ENCODE assay signal across 8 mouse cellular contexts in the genomic region with DNA sequence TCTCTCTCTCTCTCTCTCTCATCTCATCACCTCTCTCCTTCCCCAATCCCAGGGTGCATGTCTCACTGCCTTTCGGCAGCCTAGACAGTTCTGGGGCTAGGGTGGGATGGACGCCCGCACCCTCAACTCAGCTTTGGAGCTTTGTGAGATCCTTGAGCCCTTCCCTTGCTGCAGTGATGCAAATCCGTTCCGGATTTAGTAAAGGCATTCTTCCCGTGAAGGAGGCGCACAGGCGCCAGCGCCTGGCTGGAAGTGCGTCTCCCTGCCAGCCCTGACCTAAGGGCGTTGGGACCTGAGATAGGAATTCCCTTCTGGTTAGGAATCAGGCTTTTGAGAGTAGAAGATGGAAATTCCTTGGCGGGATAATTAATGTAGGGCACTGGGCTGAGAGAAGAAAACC. TPM values are rescaled to one million over a fixed set of nuclear protein-coding genes. Genes with fewer than 3 reads are reported as not detected.
DNase-seq lines count a peak whose midpoint lies in the region; ATAC-seq lines count a peak whose summit lies in the region.

No protein-coding gene starts in this region.

- no peak overlapping the region; the same call in 1 of the 2 replicates for H3K27ac ChIP-seq in kidney, embryonic 16.5 days (ENCODE audit: low read length)
- no peak overlapping the region for H3K27ac ChIP-seq in midbrain, embryonic 13.5 days

- ATAC-seq in kidney, embryonic 16.5 days (ENCODE audit: low FRiP score, low TSS enrichment) = no peak
- ATAC-seq in midbrain, embryonic 13.5 days = no peak
- ATAC-seq in inflammation-experienced regulatory T-cells, adult 6 months = no peak

- peak overlapping the region; percentile 2; the same call in 1 of the 2 replicates for H3K9ac ChIP-seq in kidney, embryonic 16.5 days (replicated peaks; ENCODE audit: low read length)
- peak overlapping the region; percentile 55 for H3K9ac ChIP-seq in midbrain, embryonic 13.5 days (replicated peaks)

- H3K4me1 ChIP-seq in kidney, embryonic 16.5 days (ENCODE audit: insufficient read depth, low read length) = peaks cover 14% of the 10 kb centered on the region; the same call in 1 of the 2 replicates
- peaks cover 9% of the 10 kb centered on the region; the same call in 1 of the 2 replicates for H3K4me1 ChIP-seq in midbrain, embryonic 13.5 days (replicated peaks)

- WGBS in kidney, embryonic 16.5 days = 11% methylated on average over 12 of the region's 12 CpGs
- 2% methylated on average over 12 of the region's 12 CpGs for WGBS in midbrain, embryonic 13.5 days

- no peaks in the 10 kb centered on the region for H3K27me3 ChIP-seq in kidney, embryonic 16.5 days (ENCODE audit: insufficient read depth, low read length)
- peaks cover 5% of the 10 kb centered on the region; the same call in 1 of the 2 replicates for H3K27me3 ChIP-seq in midbrain, embryonic 13.5 days

- H3K9me3 ChIP-seq in kidney, embryonic 16.5 days (ENCODE audit: low read length) = no peaks in the 10 kb centered on the region
- no peaks in the 10 kb centered on the region for H3K9me3 ChIP-seq in midbrain, embryonic 13.5 days

- peak; percentile 37 for DNase-seq in adrenal gland, postnatal 10 days
- DNase-seq in adrenal gland, adult 8-10 months = no peak
- DNase-seq in cerebellum, postnatal 14 days = peak; percentile 77 to 84
- peak; percentile 54 to 63 for DNase-seq in heart, adult 9 months (ENCODE audit: low spot score in 2 of 2)
- no peak for DNase-seq in thymus, postnatal 25 days

- H3K4me3 ChIP-seq in kidney, embryonic 16.5 days (ENCODE audit: low read length) = no peak overlapping the region
- 0 out of 2 replicates have a peak overlapping the region, but pooled peaks have one; percentile 4 for H3K4me3 ChIP-seq in midbrain, embryonic 13.5 days (replicated peaks)

- H3K4me2 ChIP-seq in kidney, embryonic 16.5 days (replicated peaks; ENCODE audit: low read depth, low read length) = peak overlapping the region; percentile 22
- peak overlapping the region; percentile 45 for H3K4me2 ChIP-seq in midbrain, embryonic 13.5 days (replicated peaks)

- no peaks in the 10 kb centered on the region for H3K36me3 ChIP-seq in kidney, embryonic 16.5 days (ENCODE audit: insufficient read depth, low read length)
- H3K36me3 ChIP-seq in midbrain, embryonic 13.5 days = no peaks in the 10 kb centered on the region

RNA-seq across cellular contexts. Expression of a gene that starts 9.6 kb away (rescaled TPM):
- not detected for total RNA-seq in adrenal gland, postnatal 10 days (2021)
- not detected for total RNA-seq in adrenal gland, adult 8-10 months (2022)
- not detected in 2 replicates for polyA plus RNA-seq in kidney, embryonic 16.5 days (2015; fragmentation: Nextera tagmentation; extraction: Ambion mirVana)
- not detected in 2 replicates for polyA plus RNA-seq in midbrain, embryonic 13.5 days (2015; fragmentation: Nextera tagmentation; extraction: Ambion mirVana)
- polyA plus RNA-seq in inflammation-experienced regulatory T-cells, adult 6 months (2017; shearing (Covaris generic)) = not detected

RNA-seq across cellular contexts. Expression of a gene that starts 9.6 kb away (rescaled TPM):
- not detected for total RNA-seq in adrenal gland, postnatal 10 days (2021)
- not detected for total RNA-seq in adrenal gland, adult 8-10 months (2022)
- polyA plus RNA-seq in kidney, embryonic 16.5 days (2015; fragmentation: Nextera tagmentation; extraction: Ambion mirVana) = not detected in 2 replicates
- polyA plus RNA-seq in midbrain, embryonic 13.5 days (2015; fragmentation: Nextera tagmentation; extraction: Ambion mirVana) = not detected in 2 replicates
- polyA plus RNA-seq in inflammation-experienced regulatory T-cells, adult 6 months (2017; shearing (Covaris generic)) = not detected

RNA-seq across cellular contexts. Expression of a gene that starts 15.3 kb away (rescaled TPM):
- total RNA-seq in adrenal gland, postnatal 10 days (2021) = not detected
- not detected for total RNA-seq in adrenal gland, adult 8-10 months (2022)
- 2.8 and 4.8 TPM in 2 replicates for polyA plus RNA-seq in kidney, embryonic 16.5 days (2015; fragmentation: Nextera tagmentation; extraction: Ambion mirVana)
- polyA plus RNA-seq in midbrain, embryonic 13.5 days (2015; fragmentation: Nextera tagmentation; extraction: Ambion mirVana) = 0.11 TPM in 1 of 2 replicates, not detected in the other
- not detected for polyA plus RNA-seq in inflammation-experienced regulatory T-cells, adult 6 months (2017; shearing (Covaris generic))

RNA-seq across cellular contexts. Expression of a gene that starts 31.6 kb away (rescaled TPM):
- total RNA-seq in adrenal gland, postnatal 10 days (2021) = 10 to 100 TPM; 14.5 to 19.1 TPM
- total RNA-seq in adrenal gland, adult 8-10 months (2022) = 10 to 100 TPM in 3 of 4 experiments, 1 to 10 TPM in 1; 8.3 to 14.0 (median 12.1) TPM
- 3.8 and 3.9 TPM in 2 replicates for polyA plus RNA-seq in kidney, embryonic 16.5 days (2015; fragmentation: Nextera tagmentation; extraction: Ambion mirVana)
- 1.5 and 2.2 TPM in 2 replicates for polyA plus RNA-seq in midbrain, embryonic 13.5 days (2015; fragmentation: Nextera tagmentation; extraction: Ambion mirVana)
- polyA plus RNA-seq in inflammation-experienced regulatory T-cells, adult 6 months (2017; shearing (Covaris generic)) = under 1 TPM; 0.43 to 0.75 (median 0.63) TPM

RNA-seq across cellular contexts. Expression of a gene that starts 38.7 kb away (rescaled TPM):
- total RNA-seq in adrenal gland, postnatal 10 days (2021) = 10 to 100 TPM; 15.6 to 18.9 TPM
- 10 to 100 TPM; 21.5 to 41.2 (median 31.1) TPM for total RNA-seq in adrenal gland, adult 8-10 months (2022)
- polyA plus RNA-seq in kidney, embryonic 16.5 days (2015; fragmentation: Nextera tagmentation; extraction: Ambion mirVana) = 21.9 and 22.2 TPM in 2 replicates
- 111 TPM in 2 replicates for polyA plus RNA-seq in midbrain, embryonic 13.5 days (2015; fragmentation: Nextera tagmentation; extraction: Ambion mirVana)
- 1 to 10 TPM; 1.2 to 3.4 (median 2.3) TPM for polyA plus RNA-seq in inflammation-experienced regulatory T-cells, adult 6 months (2017; shearing (Covaris generic))

Comparison
In these comparisons a context has a peak if more than half of its experiments do, and no peak if none do; other contexts are left out.
1. DNase-seq: peak in adrenal gland, postnatal 10 days (single experiment), cerebellum, postnatal 14 days (2 of 2) and heart, adult 9 months (2 of 2); none in adrenal gland, adult 8-10 months (single experiment) and thymus, postnatal 25 days (single experiment).